Mouse (Mus musculus) T-helper 1 cell (primary cell): Measurements from ENCODE around the gene Mob3b.
"Not testable (repeated sequence)": the region's sequence is repeated elsewhere in the genome, so short reads cannot be mapped to it uniquely, and the experiment has no call there.

Experiments
- in situ Hi-C: fragments of 300-600 bp; cut with MboI, MseI; formaldehyde crosslinking; loops from one replicate; pipeline ENCODE4 v1.15.1; 2025; ENCODE audit warnings: high pct_unique_total_duplicates

Mob3b gene

GRCm38 (mm10) chr4:34974795-34975194, 182.5 kb downstream of the Mob3b start:
- in situ Hi-C loops: no loop called here

DNA sequence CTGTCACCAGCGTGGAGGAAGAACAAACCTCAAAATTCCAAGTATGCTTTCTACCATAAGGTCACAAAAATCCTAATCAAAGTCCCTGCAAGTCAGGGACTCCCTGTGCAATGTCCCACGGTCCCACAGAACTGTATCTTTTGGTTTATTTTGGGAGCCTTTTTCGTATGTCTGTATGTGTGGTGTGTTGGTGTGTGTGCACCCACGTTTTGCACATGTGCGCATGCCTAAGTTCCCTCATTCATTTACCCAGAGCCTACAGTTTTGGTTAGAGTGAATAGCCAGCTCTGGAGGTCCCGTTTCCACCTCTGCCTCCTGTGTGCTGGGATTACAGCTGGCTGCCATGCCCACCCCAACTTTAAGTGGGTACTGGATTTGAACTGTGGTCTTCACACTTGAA, 189.7 kb downstream of the Mob3b start:
- in situ Hi-C loops: no loop called here

- in situ Hi-C loops: no loop called here
Measured at GRCm38 (mm10) chr4:34966336-34966957, 190.8 kb downstream of the Mob3b start.

- in situ Hi-C loops: no loop called here
Measured at GRCm38 (mm10) chr4:34964906-34965305, 192.4 kb downstream of the Mob3b start.

- in situ Hi-C loops: no loop called here
Measured at GRCm38 (mm10) chr4:34963999-34964398, 193.3 kb downstream of the Mob3b start.

DNA sequence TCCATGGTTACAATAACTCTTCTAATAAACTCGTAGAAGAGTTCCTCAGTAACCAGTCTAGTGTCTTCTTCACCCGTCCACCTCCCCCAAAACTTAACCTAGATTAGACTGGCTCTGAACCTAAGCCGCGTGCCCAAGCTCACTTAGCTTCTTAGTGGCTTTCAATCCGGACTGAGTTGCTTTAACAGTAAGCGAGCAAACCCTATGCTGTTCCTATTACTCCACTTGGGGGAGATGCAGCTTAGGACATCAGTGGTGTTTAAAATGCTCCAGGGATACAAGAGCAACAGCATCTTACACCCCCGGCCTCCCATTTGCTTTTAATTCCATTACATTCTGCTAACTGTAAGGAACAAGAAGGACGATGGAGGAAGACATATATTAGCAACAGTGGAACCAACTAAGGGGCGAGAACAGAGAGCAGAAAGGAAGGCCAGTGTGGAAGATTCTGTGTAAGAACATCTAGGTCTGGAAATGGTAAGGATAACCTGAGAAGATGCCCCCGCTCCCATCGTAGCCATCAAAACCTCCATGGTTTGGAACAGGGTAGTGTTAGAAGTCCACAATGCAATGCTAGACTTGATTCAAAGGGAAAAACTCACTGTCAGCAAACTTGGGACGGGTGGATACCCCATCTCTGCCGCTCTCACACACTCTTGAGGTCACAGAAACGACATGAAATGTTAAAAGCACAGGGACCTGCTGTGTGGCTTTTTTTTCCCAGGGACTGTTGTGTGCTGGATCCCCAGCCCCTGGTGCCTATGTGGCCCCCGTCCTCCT, 196.3 kb downstream of the Mob3b start:
- in situ Hi-C loops: no loop called here

DNA sequence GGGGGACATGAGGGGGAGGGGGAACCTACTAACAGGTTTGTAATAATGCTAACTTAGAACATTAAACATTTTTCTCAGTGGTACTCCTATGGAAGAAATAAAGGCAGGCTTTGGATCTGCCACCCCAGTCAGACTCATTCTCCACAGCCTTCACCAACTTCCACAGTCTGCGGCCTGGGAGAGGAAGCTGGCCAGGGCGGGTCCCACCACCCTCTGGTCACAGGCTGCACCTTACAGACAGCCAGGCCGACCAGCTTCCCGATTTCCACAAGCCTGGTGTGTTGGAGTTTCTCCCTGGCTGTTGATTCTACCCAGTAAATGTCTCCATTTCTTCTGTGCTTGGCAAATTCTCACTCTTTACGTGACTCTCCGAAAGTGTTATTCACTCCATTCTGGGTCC, 197.8 kb downstream of the Mob3b start:
- in situ Hi-C loops: loop anchor here (5.0 to 10.0 kb wide), 2 partner anchors 198 to 235 kb away; partner anchors contain the start of gene Mob3b

- in situ Hi-C loops: loop anchor here (5.0 to 10.0 kb wide), 2 partner anchors 199 to 236 kb away; partner anchors contain the start of gene Mob3b
Measured at GRCm38 (mm10) chr4:34958155-34959028, 198.9 kb downstream of the Mob3b start.

GRCm38 (mm10) chr4:34953716-34954115, 203.6 kb downstream of the Mob3b start:
- in situ Hi-C loops: loop anchor here (10.0 kb wide), 1 partner anchor 241 kb away; no protein-coding TSS in a partner anchor

DNA sequence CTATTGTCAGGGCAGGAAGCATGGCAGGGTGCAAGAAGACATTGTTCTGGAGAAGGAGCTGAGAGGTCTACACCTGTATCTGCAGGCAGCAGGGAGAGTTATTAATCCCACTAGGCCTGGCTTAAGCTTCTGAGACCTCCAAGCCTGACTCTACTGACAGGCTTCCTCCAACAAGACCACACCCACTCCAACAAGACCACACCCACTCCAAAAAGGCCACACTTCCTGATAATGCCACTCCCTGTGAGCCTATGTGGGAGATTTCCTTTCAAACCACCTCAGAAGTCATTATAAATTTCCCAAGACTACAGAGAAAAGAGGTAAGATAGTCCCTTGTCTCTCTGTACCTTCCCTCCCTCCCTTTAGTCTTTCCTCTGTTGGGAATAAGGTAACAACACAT, 210.1 kb downstream of the Mob3b start:
- in situ Hi-C loops: no loop called here

DNA sequence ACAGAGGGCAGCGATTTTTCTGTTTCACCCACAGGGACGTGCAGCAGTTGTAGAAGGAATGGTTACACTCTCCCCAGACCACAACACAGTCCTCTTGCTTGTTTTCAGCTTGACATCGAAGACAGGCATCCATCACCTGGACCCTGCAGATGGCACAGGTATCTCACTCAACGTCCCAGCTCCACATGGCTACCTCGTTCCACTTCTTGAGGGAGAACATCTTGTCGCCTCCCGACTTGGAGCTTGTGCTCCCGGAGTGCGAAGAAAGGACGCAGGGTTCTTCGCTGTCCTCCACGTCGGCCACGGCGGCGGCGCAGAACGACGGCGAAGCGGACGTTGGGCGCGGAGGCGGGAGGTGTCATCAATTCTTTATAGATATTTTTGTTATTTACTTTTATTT, 216.2 kb downstream of the Mob3b start:
- in situ Hi-C loops: no loop called here

- in situ Hi-C loops: not testable (repeated sequence)
Measured at GRCm38 (mm10) chr4:34928386-34928785, 228.9 kb downstream of the Mob3b start.

DNA sequence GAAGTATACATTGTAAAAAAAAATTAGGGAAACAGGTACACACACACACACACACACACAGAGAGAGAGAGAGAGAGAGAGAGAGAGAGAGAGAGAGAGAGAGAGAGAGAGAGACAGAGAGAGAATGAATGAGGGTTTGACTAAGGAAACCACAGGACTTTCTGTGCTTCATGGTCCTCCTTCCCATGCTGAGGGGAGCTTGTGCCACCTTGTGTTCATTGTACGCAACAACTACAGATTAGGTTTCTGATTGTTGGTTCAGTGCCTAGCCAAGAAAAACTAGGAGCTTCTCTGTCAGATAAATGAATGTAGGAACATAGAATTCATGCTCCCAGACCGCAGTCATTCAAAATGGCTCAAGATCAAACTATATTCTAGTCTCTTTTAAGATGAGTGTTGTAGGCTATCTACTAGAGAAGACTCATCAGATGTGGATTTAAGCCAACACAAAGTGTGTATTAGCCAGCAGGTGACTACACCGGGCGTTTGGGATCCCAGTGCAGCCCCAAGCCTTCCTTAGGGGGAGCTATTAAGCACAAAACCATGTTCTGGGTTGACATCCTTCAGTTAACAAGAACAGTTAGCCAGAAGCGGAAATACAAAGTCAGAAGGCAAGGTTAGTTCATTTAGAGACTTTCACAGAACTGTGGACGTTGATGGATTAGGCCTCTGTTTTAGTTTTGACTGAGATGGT, 235.0 kb downstream of the Mob3b start:
- in situ Hi-C loops: no loop called here

- in situ Hi-C loops: no loop called here
Measured at GRCm38 (mm10) chr4:34917400-34917799, 239.9 kb downstream of the Mob3b start.

DNA sequence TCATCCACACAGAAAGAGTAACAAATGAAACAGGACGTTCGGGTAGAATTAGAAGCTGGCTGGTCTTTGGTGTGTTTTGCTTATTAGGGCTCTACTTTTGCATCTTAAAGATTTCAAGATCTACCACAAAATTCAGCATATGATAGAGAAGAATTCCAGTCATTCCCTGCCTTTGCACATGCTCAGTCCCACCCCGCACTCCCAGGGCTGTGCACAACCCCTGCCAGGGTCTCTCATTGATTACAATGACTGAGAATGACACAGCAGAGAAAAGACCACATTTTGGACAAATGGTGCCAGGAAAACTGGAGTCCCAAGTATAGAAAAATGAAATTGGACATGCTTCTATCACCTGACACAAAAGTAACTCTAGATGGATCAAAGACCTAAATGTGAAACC, 245.1 kb downstream of the Mob3b start:
- in situ Hi-C loops: no loop called here

- in situ Hi-C loops: no loop called here
Measured at GRCm38 (mm10) chr4:34911401-34911800, 245.9 kb downstream of the Mob3b start.

DNA sequence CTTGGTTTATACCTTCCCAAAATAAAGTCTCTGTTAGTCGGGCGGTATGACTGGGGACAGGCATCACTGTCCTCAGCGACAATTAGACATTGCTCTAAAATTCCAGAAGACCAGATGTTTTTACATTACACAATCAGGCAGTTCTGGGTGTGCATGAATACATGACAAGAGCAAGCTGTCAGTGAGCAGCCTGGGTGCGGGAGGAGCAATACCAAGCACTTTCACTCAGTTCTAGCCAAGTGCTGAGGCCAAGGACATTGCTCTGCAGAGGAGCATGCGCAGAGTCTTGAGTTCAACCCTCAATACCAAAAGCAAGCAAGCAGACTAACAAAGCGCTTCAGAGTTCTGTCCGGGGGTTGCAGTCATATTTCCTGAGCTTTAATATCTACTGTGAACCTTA, 249.2 kb downstream of the Mob3b start:
- in situ Hi-C loops: no loop called here

- in situ Hi-C loops: no loop called here
Measured at GRCm38 (mm10) chr4:34907026-34907425, 250.3 kb downstream of the Mob3b start.

GRCm38 (mm10) chr4:34906151-34906550, 251.1 kb downstream of the Mob3b start:
- in situ Hi-C loops: no loop called here

- in situ Hi-C loops: no loop called here
Measured at GRCm38 (mm10) chr4:34905396-34905795, 251.9 kb downstream of the Mob3b start.

- in situ Hi-C loops: not testable (repeated sequence)
Measured at GRCm38 (mm10) chr4:34901582-34901981, 255.7 kb downstream of the Mob3b start.
